Mouse (Mus musculus): ENCODE data around the gene Rere. TPM values are rescaled to one million over a fixed set of nuclear protein-coding genes. Genes with fewer than 3 reads are reported as not detected.
A peak's percentile ranks its signal among the peaks of the same experiment; 100 is the strongest.

The Rere gene
- polyA plus RNA-seq, 1 experiment from 2014 or later = 24.5 TPM

GRCm38 (mm10) chr4:150629266-150629665, 347.8 kb downstream of the Rere start:
- no peak overlapping the region for H3K4me3 ChIP-seq
- no peak for DNase-seq (ENCODE audit: low spot score)
- peaks cover 10% of the 10 kb centered on the region; the same call in 1 of the 2 replicates for H3K4me1 ChIP-seq
- no peaks in the 10 kb centered on the region for H3K27me3 ChIP-seq (ENCODE audit: low read depth, poor library complexity, severe bottlenecking)
- H3K27ac ChIP-seq (replicated peaks) = no peak overlapping the region
- no peaks in the 10 kb centered on the region for H3K9me3 ChIP-seq (replicated peaks)
- WGBS = 90% methylated on average over 11 of the region's 11 CpGs
- H3K36me3 ChIP-seq = no peaks in the 10 kb centered on the region

GRCm38 (mm10) chr4:150635568-150635967, 354.1 kb downstream of the Rere start:
- Histone ChIP-seq H3K36me3 (no peaks in the 10 kb centered on the region), H3K9me3 (replicated peaks) (no peaks in the 10 kb centered on the region), H3K4me3 (no peak overlapping the region), H3K27ac (replicated peaks) (no peak overlapping the region), H3K27me3 (ENCODE audit: low read depth, poor library complexity, severe bottlenecking) (no peaks in the 10 kb centered on the region), H3K4me1 (0 out of 2 replicates have a peak, but pooled peaks cover 3% of the 10 kb centered on the region)
- DNase-seq (ENCODE audit: low spot score) = no peak
- WGBS = 90% methylated on average over 10 of the region's 10 CpGs

- DNase-seq (ENCODE audit: low spot score) = no peak
- WGBS = 82% methylated on average over 6 of the region's 6 CpGs
- H3K27ac ChIP-seq (replicated peaks) = no peak overlapping the region
- H3K27me3 ChIP-seq (ENCODE audit: low read depth, poor library complexity, severe bottlenecking) = no peaks in the 10 kb centered on the region
- no peak overlapping the region for H3K4me3 ChIP-seq
- no peaks in the 10 kb centered on the region for H3K9me3 ChIP-seq (replicated peaks)
- H3K4me1 ChIP-seq = 0 out of 2 replicates have a peak, but pooled peaks cover 3% of the 10 kb centered on the region
- H3K36me3 ChIP-seq = no peaks in the 10 kb centered on the region
These were observed 355.2 kb downstream of the Rere start for GRCm38 (mm10) chr4:150636635-150637034.

- H3K4me1 ChIP-seq = no peaks in the 10 kb centered on the region
- H3K27ac ChIP-seq (replicated peaks) = 0 out of 2 replicates have a peak overlapping the region, but pooled peaks have one; percentile 33
- no peaks in the 10 kb centered on the region for H3K27me3 ChIP-seq (ENCODE audit: low read depth, poor library complexity, severe bottlenecking)
- no peak overlapping the region for H3K4me3 ChIP-seq
- H3K9me3 ChIP-seq (replicated peaks) = no peaks in the 10 kb centered on the region
- DNase-seq (ENCODE audit: low spot score) = no peak
- WGBS = 92% methylated on average over 9 of the region's 9 CpGs
- no peaks in the 10 kb centered on the region for H3K36me3 ChIP-seq
These were observed 362.9 kb downstream of the Rere start for GRCm38 (mm10) chr4:150644299-150644698.

GRCm38 (mm10) chr4:150649327-150649726, 367.9 kb downstream of the Rere start:
- 87% methylated on average over 5 of the region's 5 CpGs for WGBS
- Histone ChIP-seq H3K4me3 (no peak overlapping the region), H3K27me3 (ENCODE audit: low read depth, poor library complexity, severe bottlenecking) (peaks cover 36% of the 10 kb centered on the region), H3K4me1 (peaks cover 17% of the 10 kb centered on the region), H3K36me3 (no peaks in the 10 kb centered on the region), H3K27ac (replicated peaks) (no peak overlapping the region), H3K9me3 (replicated peaks) (no peaks in the 10 kb centered on the region)
- DNase-seq (ENCODE audit: low spot score) = no peak

GRCm38 (mm10) chr4:150651390-150652277, 370.2 kb downstream of the Rere start, which contains the start of gene Slc45a1:
Slc45a1 (minus strand) TSS chr4:150652174.
- 6% methylated on average over 41 of the region's 41 CpGs for WGBS
- Histone ChIP-seq H3K4me3 (peak within 1 kb of the TSS; percentile 60), H3K36me3 (no peaks in the 10 kb centered on the region), H3K27me3 (ENCODE audit: low read depth, poor library complexity, severe bottlenecking) (peaks cover 46% of the 10 kb centered on the region), H3K4me1 (peaks cover 24% of the 10 kb centered on the region), H3K9me3 (replicated peaks) (no peaks in the 10 kb centered on the region), H3K27ac (replicated peaks) (peak within 1 kb of the TSS; percentile 76)
- peak; percentile 28 for DNase-seq (ENCODE audit: low spot score)

GRCm38 (mm10) chr4:150653072-150653599, 371.7 kb downstream of the Rere start:
- no peak for DNase-seq (ENCODE audit: low spot score)
- 44% methylated on average over 11 of the region's 11 CpGs for WGBS
- Histone ChIP-seq H3K27me3 (ENCODE audit: low read depth, poor library complexity, severe bottlenecking) (peaks cover 46% of the 10 kb centered on the region), H3K9me3 (replicated peaks) (no peaks in the 10 kb centered on the region), H3K4me1 (peaks cover 24% of the 10 kb centered on the region), H3K4me3 (no peak overlapping the region), H3K36me3 (no peaks in the 10 kb centered on the region), H3K27ac (replicated peaks) (no peak overlapping the region)

- Histone ChIP-seq H3K9me3 (replicated peaks) (no peaks in the 10 kb centered on the region), H3K27me3 (ENCODE audit: low read depth, poor library complexity, severe bottlenecking) (peaks cover 51% of the 10 kb centered on the region), H3K27ac (replicated peaks) (no peak overlapping the region; the same call in 1 of the 2 replicates), H3K36me3 (no peaks in the 10 kb centered on the region), H3K4me1 (peaks cover 24% of the 10 kb centered on the region), H3K4me3 (0 out of 2 replicates have a peak overlapping the region, but pooled peaks have one; percentile 20)
- peak; percentile 85 for DNase-seq (ENCODE audit: low spot score)
- 6% methylated on average over 17 of the region's 17 CpGs for WGBS
These were observed 374.5 kb downstream of the Rere start for GRCm38 (mm10) chr4:150655989-150656388.

- Histone ChIP-seq H3K4me3 (no peak overlapping the region), H3K9me3 (replicated peaks) (no peaks in the 10 kb centered on the region), H3K27me3 (ENCODE audit: low read depth, poor library complexity, severe bottlenecking) (peaks cover 51% of the 10 kb centered on the region), H3K4me1 (peaks cover 23% of the 10 kb centered on the region), H3K36me3 (no peaks in the 10 kb centered on the region), H3K27ac (replicated peaks) (no peak overlapping the region)
- no peak for DNase-seq (ENCODE audit: low spot score)
- WGBS = 84% methylated on average over 6 of the region's 6 CpGs
These were observed 375.1 kb downstream of the Rere start for GRCm38 (mm10) chr4:150656504-150656903.

- Histone ChIP-seq H3K9me3 (replicated peaks) (no peaks in the 10 kb centered on the region), H3K4me1 (peaks cover 20% of the 10 kb centered on the region), H3K36me3 (no peaks in the 10 kb centered on the region), H3K27me3 (ENCODE audit: low read depth, poor library complexity, severe bottlenecking) (peaks cover 32% of the 10 kb centered on the region), H3K27ac (replicated peaks) (no peak overlapping the region), H3K4me3 (no peak overlapping the region)
- DNase-seq (ENCODE audit: low spot score) = no peak
- WGBS = 78% methylated on average over 9 of the region's 9 CpGs
These were observed 378.6 kb downstream of the Rere start for GRCm38 (mm10) chr4:150659926-150660610.

- Histone ChIP-seq H3K4me1 (peaks cover 13% of the 10 kb centered on the region), H3K27me3 (ENCODE audit: low read depth, poor library complexity, severe bottlenecking) (peaks cover 29% of the 10 kb centered on the region), H3K27ac (replicated peaks) (no peak overlapping the region), H3K9me3 (replicated peaks) (no peaks in the 10 kb centered on the region), H3K36me3 (no peaks in the 10 kb centered on the region), H3K4me3 (peak overlapping the region; percentile 29)
- DNase-seq (ENCODE audit: low spot score) = no peak
- WGBS = 8% methylated on average over 13 of the region's 13 CpGs
These were observed 380.4 kb downstream of the Rere start for GRCm38 (mm10) chr4:150661886-150662285.

GRCm38 (mm10) chr4:150663192-150663591, 381.7 kb downstream of the Rere start:
- peaks cover 29% of the 10 kb centered on the region for H3K27me3 ChIP-seq (ENCODE audit: low read depth, poor library complexity, severe bottlenecking)
- H3K9me3 ChIP-seq (replicated peaks) = no peaks in the 10 kb centered on the region
- 57% methylated on average over 12 of the region's 12 CpGs for WGBS
- H3K36me3 ChIP-seq = no peaks in the 10 kb centered on the region
- H3K27ac ChIP-seq (replicated peaks) = no peak overlapping the region
- H3K4me3 ChIP-seq = no peak overlapping the region
- peaks cover 13% of the 10 kb centered on the region for H3K4me1 ChIP-seq
- DNase-seq (ENCODE audit: low spot score) = peak; percentile 69

All from midbrain, embryonic 10.5 days (tissue).